Mouse (Mus musculus) midbrain, embryonic 14.5 days (tissue): ENCODE results near the gene Aebp1. TPM values are rescaled to one million over a fixed set of nuclear protein-coding genes. Genes with fewer than 3 reads are reported as not detected.

ENCODE experiments used
- ATAC-seq: fragments of 200-750 bp; cut with Nextera tagmentation; 2 replicates; pipeline ENCODE4 v1.8.0; 2017; ENCODE audit warnings: moderate number of reproducible peaks, moderate library complexity; ENCODE audit not compliant: low FRiP score, low TSS enrichment
- DNase-seq: peaks from one replicate; pipeline ENCODE4 v3.0.0-alpha.2; 2015
- H3K27ac ChIP-seq: fragments of 300-500 bp; sonication (generic); replicated peaks from 2 replicates; pipeline ENCODE4 v1.5.1; 2014; ENCODE audit warnings: mild to moderate bottlenecking, low read depth, low read length, moderate library complexity
- H3K27me3 ChIP-seq: fragments of 300-500 bp; sonication (generic); 2 replicates; pipeline ENCODE4 v1.6.1; 2014; ENCODE audit warnings: low read length, control low read depth, mixed read lengths; ENCODE audit not compliant: control insufficient read depth, insufficient read depth
- H3K36me3 ChIP-seq: fragments of 300-500 bp; sonication (generic); 2 replicates; pipeline ENCODE4 v1.6.1; 2014; ENCODE audit warnings: low read length, control low read depth; ENCODE audit not compliant: control insufficient read depth, insufficient read depth
- H3K4me1 ChIP-seq: fragments of 300-500 bp; sonication (generic); 2 replicates; pipeline ENCODE4 v1.6.1; 2014; ENCODE audit warnings: mild to moderate bottlenecking, antibody characterized with exemption, low read length, control low read depth; ENCODE audit not compliant: control insufficient read depth, insufficient read depth
- H3K4me2 ChIP-seq: fragments of 300-500 bp; sonication (generic); 2 replicates; pipeline ENCODE4 v1.6.1; 2014; ENCODE audit warnings: mild to moderate bottlenecking, low read length, moderate library complexity
- H3K4me3 ChIP-seq: fragments of 300-500 bp; sonication (generic); replicated peaks from 2 replicates; pipeline ENCODE4 v1.5.1; 2014; ENCODE audit warnings: low read depth, low read length
- H3K9ac ChIP-seq: fragments of 300-500 bp; sonication (generic); replicated peaks from 2 replicates; pipeline ENCODE4 v1.6.1; 2014; ENCODE audit warnings: mild to moderate bottlenecking, low read length, moderate library complexity
- H3K9me3 ChIP-seq: fragments of 300-500 bp; sonication (generic); 2 replicates; pipeline ENCODE4 v1.6.1; 2016; ENCODE audit warnings: low read length, control low read depth, mixed read lengths; ENCODE audit not compliant: control insufficient read depth
- WGBS: fragments of 180-500 bp; shearing (Covaris S2); extraction: QIAGEN DNeasy Blood & Tissue Kit; methylation state at CpG from one replicate; pipeline ENCODE4 v1.1.7; 2014; 5-methylcytosine and 5-hydroxymethylcytosine counted together
- polyA plus RNA-seq: library from polyadenylated mRNA; unstranded; fragments of >200 nt; fragmentation: Nextera tagmentation; extraction: Ambion mirVana; gene quantifications from 2 replicates; pipeline ENCODE4 v1.2.1, GENCODE M21; 2014

Aebp1 gene
- polyA plus RNA-seq, 1 experiment from 2014 or later, result 8.5 TPM

DNA sequence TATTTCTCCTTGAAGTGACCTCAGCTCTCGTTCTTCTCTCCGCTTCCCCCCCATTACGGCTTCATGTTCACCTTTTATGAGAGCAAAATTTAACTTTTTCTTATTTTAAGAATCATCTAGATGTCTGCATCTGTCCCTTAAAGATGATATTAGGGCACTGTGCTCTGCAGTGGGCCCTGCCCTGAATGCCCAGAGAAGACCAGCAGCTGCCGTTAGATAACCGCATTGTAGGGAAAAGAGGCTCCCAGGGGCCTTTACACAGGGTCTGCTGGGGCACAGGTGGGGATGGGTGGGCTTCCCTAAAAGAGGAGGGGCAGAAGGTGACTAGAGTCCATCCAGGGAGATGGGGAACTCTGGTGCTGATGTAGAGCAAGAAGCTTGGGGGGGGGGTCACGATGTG is 32.1 kb downstream of the Aebp1 start:
- Histone ChIP-seq H3K4me3 (no peak overlapping the region), H3K27ac (no peak overlapping the region), H3K9me3 (no peaks in the 10 kb centered on the region), H3K36me3 (no peaks in the 10 kb centered on the region), H3K4me2 (no peak overlapping the region), H3K9ac (no peak overlapping the region), H3K4me1 (0 out of 2 replicates have a peak, but pooled peaks cover 3% of the 10 kb centered on the region), H3K27me3 (0 out of 2 replicates have a peak, but pooled peaks cover 4% of the 10 kb centered on the region)
- no peak for DNase-seq
- 71% methylated on average over 6 of the region's 6 CpGs for WGBS
- no peak for ATAC-seq

DNA sequence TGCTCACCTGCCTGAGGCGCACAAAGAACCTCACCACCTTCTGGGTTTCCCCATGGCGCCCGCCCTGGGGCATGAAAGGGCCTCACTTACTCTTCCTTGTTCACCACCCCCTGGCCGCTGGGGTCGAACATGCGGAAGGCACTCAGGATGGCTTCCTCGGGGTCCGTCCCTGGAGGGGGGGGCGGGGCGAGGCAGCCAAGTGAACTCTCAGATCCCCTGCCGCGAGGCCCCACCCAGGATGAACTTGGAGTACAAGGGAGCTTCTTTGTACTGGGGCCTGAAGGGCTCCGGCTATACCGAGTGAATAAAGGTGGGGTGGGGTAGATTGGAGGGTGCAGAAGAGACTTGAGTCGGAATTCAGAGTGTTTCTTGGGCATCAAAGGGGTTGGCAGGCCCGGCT is 35.5 kb downstream of the Aebp1 start:
- ATAC-seq, result no peak
- no peak overlapping the region for H3K4me2 ChIP-seq
- H3K4me3 ChIP-seq, result no peak overlapping the region
- H3K9me3 ChIP-seq, result no peaks in the 10 kb centered on the region
- peaks cover 18% of the 10 kb centered on the region for H3K4me1 ChIP-seq
- 0 out of 2 replicates have a peak, but pooled peaks cover 4% of the 10 kb centered on the region for H3K27me3 ChIP-seq
- H3K36me3 ChIP-seq, result no peaks in the 10 kb centered on the region
- no peak for DNase-seq
- WGBS, result 16% methylated on average over 16 of the region's 16 CpGs
- H3K9ac ChIP-seq, result no peak overlapping the region
- H3K27ac ChIP-seq, result no peak overlapping the region

DNA sequence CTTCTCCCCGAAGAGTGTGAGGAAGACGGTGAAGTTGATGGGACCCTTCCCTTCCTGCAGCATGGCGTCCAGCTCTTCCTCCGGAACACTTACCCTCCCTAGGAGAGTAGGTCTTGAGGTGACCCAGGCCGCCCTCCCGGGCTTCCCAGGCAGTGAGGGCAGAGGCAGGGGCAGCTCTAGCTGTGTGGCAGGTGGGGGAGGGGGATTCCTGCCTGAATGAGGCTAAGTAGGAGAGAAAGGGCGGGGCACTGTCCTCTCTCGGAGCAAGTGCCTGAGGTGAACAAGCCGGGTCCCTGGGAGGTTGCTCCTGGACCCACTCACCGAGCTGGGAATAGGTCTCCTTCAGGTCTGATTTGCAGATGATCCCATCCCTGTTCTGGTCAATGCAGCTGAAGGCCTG is 36.1 kb downstream of the Aebp1 start:
- Histone ChIP-seq H3K4me2 (no peak overlapping the region), H3K27me3 (0 out of 2 replicates have a peak, but pooled peaks cover 4% of the 10 kb centered on the region), H3K4me3 (no peak overlapping the region), H3K9ac (no peak overlapping the region), H3K36me3 (no peaks in the 10 kb centered on the region), H3K9me3 (no peaks in the 10 kb centered on the region), H3K4me1 (peaks cover 24% of the 10 kb centered on the region), H3K27ac (no peak overlapping the region)
- DNase-seq, result no peak
- WGBS, result 12% methylated on average over 10 of the region's 10 CpGs
- no peak for ATAC-seq

- DNase-seq (no peak), ATAC-seq (no peak)
- H3K9me3 ChIP-seq, result no peaks in the 10 kb centered on the region
- H3K27me3 ChIP-seq, result 0 out of 2 replicates have a peak, but pooled peaks cover 4% of the 10 kb centered on the region
- peaks cover 25% of the 10 kb centered on the region for H3K4me1 ChIP-seq
- no peaks in the 10 kb centered on the region for H3K36me3 ChIP-seq
- H3K9ac ChIP-seq, result no peak within 1 kb of the TSS
- 79% methylated on average over 5 of the region's 5 CpGs for WGBS
- H3K4me3 ChIP-seq, result no peak within 1 kb of the TSS
- no peak within 1 kb of the TSS for H3K27ac ChIP-seq
- H3K4me2 ChIP-seq, result no peak within 1 kb of the TSS
Observed at GRCm38 (mm10) chr11:5898531-5898930, 36.8 kb downstream of the Aebp1 start, which contains the start of gene Myl7. Gene Myl7, minus strand, starts transcription at chr11:5898782.

- H3K36me3 ChIP-seq, result no peaks in the 10 kb centered on the region
- 90% methylated on average over 10 of the region's 10 CpGs for WGBS
- ATAC-seq, result no peak
- DNase-seq, result no peak
- no peak overlapping the region for H3K4me3 ChIP-seq
- H3K4me2 ChIP-seq, result no peak overlapping the region
- H3K27ac ChIP-seq, result no peak overlapping the region
- H3K4me1 ChIP-seq, result peaks cover 25% of the 10 kb centered on the region
- H3K9me3 ChIP-seq, result no peaks in the 10 kb centered on the region
- 0 out of 2 replicates have a peak, but pooled peaks cover 4% of the 10 kb centered on the region for H3K27me3 ChIP-seq
- no peak overlapping the region for H3K9ac ChIP-seq
Observed at GRCm38 (mm10) chr11:5899286-5899685, 37.5 kb downstream of the Aebp1 start.

- Histone ChIP-seq H3K9ac (peak overlapping the region; percentile 70), H3K36me3 (no peaks in the 10 kb centered on the region), H3K4me3 (peak overlapping the region; percentile 40), H3K4me1 (peaks cover 25% of the 10 kb centered on the region), H3K27me3 (0 out of 2 replicates have a peak, but pooled peaks cover 4% of the 10 kb centered on the region), H3K9me3 (no peaks in the 10 kb centered on the region), H3K27ac (peak overlapping the region; percentile 87), H3K4me2 (peak overlapping the region; percentile 82)
- WGBS, result 11% methylated on average over 3 of the region's 3 CpGs
- no peak for ATAC-seq
- DNase-seq, result peak; percentile 32
Observed at GRCm38 (mm10) chr11:5901320-5901719, 39.6 kb downstream of the Aebp1 start.

GRCm38 (mm10) chr11:5901950-5902349 is 40.2 kb downstream of the Aebp1 start:
- under 1% methylated on average over 32 of the region's 32 CpGs for WGBS

DNA sequence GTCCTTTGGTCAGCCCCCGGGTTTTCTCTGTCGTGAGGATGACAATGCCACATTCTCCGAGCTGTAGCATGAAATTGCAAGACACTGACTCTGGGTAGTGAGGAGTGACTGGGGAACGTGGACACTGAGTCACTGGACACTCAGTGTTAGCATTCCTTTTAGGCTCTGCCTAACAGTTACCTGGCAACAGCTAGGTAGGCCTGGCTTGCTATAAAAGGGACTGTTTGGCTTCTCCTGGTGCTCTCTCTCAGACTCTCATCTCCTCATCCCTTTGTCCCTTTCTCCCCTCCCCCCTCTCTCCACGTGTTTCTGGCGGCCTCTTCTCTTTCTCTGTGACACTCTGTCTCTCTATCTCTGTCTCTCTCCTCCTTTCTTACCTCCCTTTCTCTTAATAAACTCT is 40.6 kb downstream of the Aebp1 start:
- H3K9me3 ChIP-seq, result no peaks in the 10 kb centered on the region
- peak overlapping the region; percentile 70 for H3K9ac ChIP-seq
- H3K27ac ChIP-seq, result peak overlapping the region; percentile 87
- DNase-seq (peak; percentile 62), ATAC-seq (0 out of 2 replicates have a peak, but pooled peaks have one; percentile 16)
- peak overlapping the region; percentile 82 for H3K4me2 ChIP-seq
- H3K27me3 ChIP-seq, result 0 out of 2 replicates have a peak, but pooled peaks cover 4% of the 10 kb centered on the region
- H3K4me1 ChIP-seq, result peaks cover 25% of the 10 kb centered on the region
- peak overlapping the region; percentile 40 for H3K4me3 ChIP-seq
- WGBS, result under 1% methylated on average over 6 of the region's 6 CpGs
- H3K36me3 ChIP-seq, result no peaks in the 10 kb centered on the region

More at GRCm38 (mm10) chr11:5901950-5902349, 40.2 kb downstream of the Aebp1 start:
- ATAC-seq, result peak; percentile 87
- DNase-seq, result peak; percentile 93
- H3K27me3 ChIP-seq, result 0 out of 2 replicates have a peak, but pooled peaks cover 4% of the 10 kb centered on the region
- no peaks in the 10 kb centered on the region for H3K9me3 ChIP-seq
- peaks cover 25% of the 10 kb centered on the region for H3K4me1 ChIP-seq
- H3K4me3 ChIP-seq, result peak overlapping the region; percentile 40
- H3K9ac ChIP-seq, result peak overlapping the region; percentile 70
- H3K36me3 ChIP-seq, result no peaks in the 10 kb centered on the region
- peak overlapping the region; percentile 87 for H3K27ac ChIP-seq
- peak overlapping the region; percentile 82 for H3K4me2 ChIP-seq

GRCm38 (mm10) chr11:5903844-5904243 is 42.1 kb downstream of the Aebp1 start:
- no peak for ATAC-seq
- Histone ChIP-seq H3K27ac (no peak overlapping the region), H3K4me2 (no peak overlapping the region), H3K9ac (no peak overlapping the region), H3K27me3 (no peaks in the 10 kb centered on the region), H3K4me1 (peaks cover 22% of the 10 kb centered on the region), H3K36me3 (no peaks in the 10 kb centered on the region), H3K9me3 (no peaks in the 10 kb centered on the region), H3K4me3 (no peak overlapping the region)
- no peak for DNase-seq
- WGBS, result 87% methylated on average over 2 of the region's 2 CpGs
